8 mouse cellular contexts compared by ENCODE assay signal in genomic region chr7:29954731-29955130, GRCm38 (mm10). TPM values are rescaled to one million over a fixed set of nuclear protein-coding genes. Genes with fewer than 3 reads are reported as not detected.
DNase-seq lines count a peak whose midpoint lies in the region; ATAC-seq and TF ChIP-seq lines count a peak whose summit lies in the region.

No protein-coding gene starts in this region.

- no peak for TF ChIP-seq EP300 in liver, postnatal 0 days (IDR thresholded peaks at IDR 0.05; ENCODE audit: low read depth)

- H3K4me1 ChIP-seq in testis, adult 2 months (ENCODE audit: control insufficient read depth, insufficient read depth, low read length), result peaks cover 5% of the 10 kb centered on the region
- 0 out of 2 replicates have a peak, but pooled peaks cover 2% of the 10 kb centered on the region for H3K4me1 ChIP-seq in forebrain, embryonic 11.5 days (replicated peaks; ENCODE audit: control insufficient read depth, insufficient read depth, low read length)
- H3K4me1 ChIP-seq in liver, postnatal 0 days (ENCODE audit: insufficient read depth), result peaks cover 6% of the 10 kb centered on the region; the same call in 1 of the 2 replicates
- H3K4me1 ChIP-seq in neural tube, embryonic 14.5 days (ENCODE audit: control insufficient read depth, insufficient read depth, low read length), result no peaks in the 10 kb centered on the region

- H3K9me3 ChIP-seq in forebrain, embryonic 11.5 days (ENCODE audit: control insufficient read depth, low read length), result no peaks in the 10 kb centered on the region
- no peaks in the 10 kb centered on the region for H3K9me3 ChIP-seq in liver, postnatal 0 days (ENCODE audit: low read length)
- no peaks in the 10 kb centered on the region for H3K9me3 ChIP-seq in neural tube, embryonic 14.5 days (ENCODE audit: control insufficient read depth, low read length)

- H3K4me3 ChIP-seq in testis, adult 2 months (ENCODE audit: control insufficient read depth, low read depth, low read length), result no peak overlapping the region
- H3K4me3 ChIP-seq in forebrain, embryonic 11.5 days (ENCODE audit: low read depth, low read length), result no peak overlapping the region
- H3K4me3 ChIP-seq in liver, postnatal 0 days (ENCODE audit: low read depth, low read length), result peak overlapping the region; percentile 65
- no peak overlapping the region for H3K4me3 ChIP-seq in neural tube, embryonic 14.5 days (ENCODE audit: low read depth, low read length)

- DNase-seq in testis, postnatal 14 days (ENCODE audit: low spot score), result no peak
- DNase-seq in brain, adult 2 months (ENCODE audit: low read depth, low spot score), result peak; percentile 59
- DNase-seq in forebrain, embryonic 11.5 days (ENCODE audit: low spot score), result peak; percentile 74
- peak; percentile 22 for DNase-seq in hindlimb bud, embryonic 11.5 days (ENCODE audit: extremely low spot score, low read depth, low spot score)
- peak; percentile 76 for DNase-seq in liver, postnatal 0 days
- DNase-seq in left cerebral cortex, postnatal 36 days (ENCODE audit: low spot score in 2 of 2), result no peak

- H3K4me2 ChIP-seq in forebrain, embryonic 11.5 days (ENCODE audit: low read depth, low read length, severe bottlenecking), result peak overlapping the region; percentile 70; the same call in 1 of the 2 replicates
- H3K4me2 ChIP-seq in liver, postnatal 0 days (ENCODE audit: low read depth, low read length), result peak overlapping the region; percentile 75
- H3K4me2 ChIP-seq in neural tube, embryonic 14.5 days (ENCODE audit: low read depth, low read length), result peak overlapping the region; percentile 48; the same call in 1 of the 2 replicates

- ATAC-seq in forebrain, embryonic 11.5 days (replicated peaks; ENCODE audit: low FRiP score), result no peak
- no peak for ATAC-seq in liver, postnatal 0 days
- ATAC-seq in neural tube, embryonic 14.5 days (ENCODE audit: low read depth), result no peak

- no peak overlapping the region for H3K27ac ChIP-seq in testis, adult 2 months (ENCODE audit: control insufficient read depth, insufficient read depth, low read depth, low read length)
- no peak overlapping the region for H3K27ac ChIP-seq in forebrain, embryonic 11.5 days (ENCODE audit: low read depth, low read length)
- H3K27ac ChIP-seq in liver, postnatal 0 days (ENCODE audit: low read depth), result peak overlapping the region; percentile 85
- H3K27ac ChIP-seq in neural tube, embryonic 14.5 days (ENCODE audit: low read depth, low read length), result no peak overlapping the region

- no peaks in the 10 kb centered on the region for H3K27me3 ChIP-seq in testis, adult 2 months (ENCODE audit: control insufficient read depth, insufficient read depth, low read length)
- H3K27me3 ChIP-seq in forebrain, embryonic 11.5 days (ENCODE audit: control insufficient read depth, insufficient read depth, low read length), result no peaks in the 10 kb centered on the region
- H3K27me3 ChIP-seq in liver, postnatal 0 days (ENCODE audit: insufficient read depth, low read length), result no peaks in the 10 kb centered on the region
- no peaks in the 10 kb centered on the region for H3K27me3 ChIP-seq in neural tube, embryonic 14.5 days (ENCODE audit: control insufficient read depth, insufficient read depth, low read length)

- TF ChIP-seq CTCF in testis, adult 2 months (IDR thresholded peaks at IDR 0.05; ENCODE audit: control insufficient read depth, insufficient read depth, insufficient replicate concordance, low read depth, low read length), result peak; percentile 50; the same call in 1 of the 2 replicates
- TF ChIP-seq CTCF in liver, postnatal 0 days (IDR thresholded peaks at IDR 0.05; ENCODE audit: low read depth), result peak; percentile 84

- H3K36me3 ChIP-seq in testis, adult 2 months (ENCODE audit: control insufficient read depth, insufficient read depth, low read length), result no peaks in the 10 kb centered on the region
- H3K36me3 ChIP-seq in forebrain, embryonic 11.5 days (ENCODE audit: control insufficient read depth, insufficient read depth, low read length), result no peaks in the 10 kb centered on the region
- no peaks in the 10 kb centered on the region; the same call in 1 of the 2 replicates for H3K36me3 ChIP-seq in liver, postnatal 0 days (replicated peaks; ENCODE audit: insufficient read depth, low read length)
- no peaks in the 10 kb centered on the region; the same call in 1 of the 2 replicates for H3K36me3 ChIP-seq in neural tube, embryonic 14.5 days (ENCODE audit: control insufficient read depth, insufficient read depth, low read length)

- intact Hi-C loops in left cerebral cortex, postnatal 36 days (cut with DNase I), result no loop called here

- WGBS in forebrain, embryonic 11.5 days, result 19% methylated on average over 4 of the region's 4 CpGs
- WGBS in liver, postnatal 0 days (ENCODE audit: insufficient replicate concordance), result 20% methylated on average over 4 of the region's 4 CpGs
- 24% methylated on average over 4 of the region's 4 CpGs for WGBS in neural tube, embryonic 14.5 days

- no peak for TF ChIP-seq POLR2A in testis, adult 2 months (IDR thresholded peaks at IDR 0.05; ENCODE audit: control insufficient read depth, low read depth, low read length)

- H3K9ac ChIP-seq in forebrain, embryonic 11.5 days (ENCODE audit: low read length), result no peak overlapping the region
- H3K9ac ChIP-seq in liver, postnatal 0 days (replicated peaks), result peak overlapping the region; percentile 80; the same call in 1 of the 2 replicates
- H3K9ac ChIP-seq in neural tube, embryonic 14.5 days (replicated peaks; ENCODE audit: low read depth, low read length), result no peak overlapping the region

RNA-seq across cellular contexts. Expression of gene Zfp74, which starts 0.8 kb away (rescaled TPM):
- 0.60 and 0.93 TPM in 2 replicates for polyA plus RNA-seq in testis, adult 2 months (2012; rRNA removed)
- 13.1 and 13.2 TPM in 2 replicates for polyA plus RNA-seq in forebrain, embryonic 11.5 days (2014; fragmentation: Nextera tagmentation; extraction: Ambion mirVana)
- 1.1 and 1.8 TPM in 2 replicates for polyA plus RNA-seq in liver, postnatal 0 days (2015; fragmentation: Nextera tagmentation; extraction: Ambion mirVana)
- polyA plus RNA-seq in neural tube, embryonic 14.5 days (2014; fragmentation: Nextera tagmentation; extraction: Ambion mirVana), result 21.2 and 25.3 TPM in 2 replicates
- 10 to 100 TPM; 18.0 to 19.1 TPM for total RNA-seq in left cerebral cortex, postnatal 36 days (2021)

RNA-seq across cellular contexts. Expression of gene Zfp568, which starts 29.0 kb away (rescaled TPM):
- 2.5 and 2.7 TPM in 2 replicates for polyA plus RNA-seq in testis, adult 2 months (2012; rRNA removed)
- polyA plus RNA-seq in forebrain, embryonic 11.5 days (2014; fragmentation: Nextera tagmentation; extraction: Ambion mirVana), result 13.6 and 15.3 TPM in 2 replicates
- 5.5 and 6.4 TPM in 2 replicates for polyA plus RNA-seq in liver, postnatal 0 days (2015; fragmentation: Nextera tagmentation; extraction: Ambion mirVana)
- 4.0 and 5.5 TPM in 2 replicates for polyA plus RNA-seq in neural tube, embryonic 14.5 days (2014; fragmentation: Nextera tagmentation; extraction: Ambion mirVana)
- 1 to 10 TPM; 3.2 to 5.3 TPM for total RNA-seq in left cerebral cortex, postnatal 36 days (2021)

RNA-seq across cellular contexts. Expression of gene Zfp383, which starts 46.7 kb away (rescaled TPM):
- polyA plus RNA-seq in testis, adult 2 months (2012; rRNA removed), result 0.82 and 1.0 TPM in 2 replicates
- polyA plus RNA-seq in forebrain, embryonic 11.5 days (2014; fragmentation: Nextera tagmentation; extraction: Ambion mirVana), result 7.5 and 7.9 TPM in 2 replicates
- polyA plus RNA-seq in liver, postnatal 0 days (2015; fragmentation: Nextera tagmentation; extraction: Ambion mirVana), result 0.59 and 0.60 TPM in 2 replicates
- polyA plus RNA-seq in neural tube, embryonic 14.5 days (2014; fragmentation: Nextera tagmentation; extraction: Ambion mirVana), result 7.7 and 9.7 TPM in 2 replicates
- total RNA-seq in left cerebral cortex, postnatal 36 days (2021), result 1 to 10 TPM; 9.0 to 9.7 TPM

RNA-seq across cellular contexts. Expression of gene Zfp27, which starts 48.4 kb away (rescaled TPM):
- polyA plus RNA-seq in testis, adult 2 months (2012; rRNA removed), result 0.95 and 1.6 TPM in 2 replicates
- polyA plus RNA-seq in forebrain, embryonic 11.5 days (2014; fragmentation: Nextera tagmentation; extraction: Ambion mirVana), result 12.4 and 13.7 TPM in 2 replicates
- polyA plus RNA-seq in liver, postnatal 0 days (2015; fragmentation: Nextera tagmentation; extraction: Ambion mirVana), result 1.5 TPM in 2 replicates
- polyA plus RNA-seq in neural tube, embryonic 14.5 days (2014; fragmentation: Nextera tagmentation; extraction: Ambion mirVana), result 17.0 and 19.5 TPM in 2 replicates
- 10 to 100 TPM; 20.5 to 23.2 TPM for total RNA-seq in left cerebral cortex, postnatal 36 days (2021)

Comparison
In these comparisons a context has a peak if more than half of its experiments do, and no peak if none do; other contexts are left out.
1. DNase-seq: peak in brain, adult 2 months (single experiment), forebrain, embryonic 11.5 days (single experiment), hindlimb bud, embryonic 11.5 days (single experiment) and liver, postnatal 0 days (single experiment); none in testis, postnatal 14 days (single experiment) and left cerebral cortex, postnatal 36 days (0 of 2).
2. Peak in every context shown above with its lines, with median percentiles within 50 percentile points of each other: H3K4me2 ChIP-seq.